Mouse (Mus musculus): ENCODE measurements around the gene Krt20. TPM values are rescaled to one million over a fixed set of nuclear protein-coding genes. Genes with fewer than 3 reads are reported as not detected.
A peak's percentile ranks its signal among the peaks of the same experiment; 100 is the strongest.

Krt20 gene
- total RNA-seq, 2 experiments from 2014 or later: not detected

DNA sequence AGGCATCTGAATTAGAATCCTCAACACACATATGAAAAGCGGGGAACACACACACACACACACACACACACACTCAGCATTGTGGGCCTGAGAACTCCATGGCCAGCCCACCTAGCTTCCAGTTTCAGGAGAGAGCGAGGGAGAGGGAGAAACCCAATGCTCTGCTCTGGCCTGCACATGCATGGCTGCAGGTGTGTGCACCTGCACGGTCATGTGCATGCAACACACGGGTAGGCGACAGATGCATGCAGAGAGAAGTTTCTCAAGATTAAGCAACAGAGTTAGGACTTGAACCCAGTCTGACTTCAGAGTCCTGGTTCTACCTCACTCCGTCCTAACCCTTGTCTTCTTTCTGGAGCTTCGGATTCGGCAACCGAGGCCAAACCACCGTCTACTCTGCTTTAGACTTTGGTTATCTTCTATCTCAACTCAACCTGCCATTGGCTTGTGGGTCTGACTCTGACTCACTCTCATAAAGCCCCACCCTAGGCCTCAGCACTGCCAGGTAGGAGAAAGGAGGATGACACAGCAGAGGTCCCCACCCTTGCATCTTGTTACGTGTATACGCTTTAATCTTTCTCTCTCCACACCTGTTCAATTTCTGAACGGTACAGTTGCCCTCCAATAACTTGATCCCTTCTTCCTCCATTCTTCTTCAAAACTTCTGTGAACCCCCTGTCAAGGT, 23.3 kb downstream of the Krt20 start:
- ATAC-seq (replicated peaks; ENCODE audit: poor library complexity, severe bottlenecking): no peak

DNA sequence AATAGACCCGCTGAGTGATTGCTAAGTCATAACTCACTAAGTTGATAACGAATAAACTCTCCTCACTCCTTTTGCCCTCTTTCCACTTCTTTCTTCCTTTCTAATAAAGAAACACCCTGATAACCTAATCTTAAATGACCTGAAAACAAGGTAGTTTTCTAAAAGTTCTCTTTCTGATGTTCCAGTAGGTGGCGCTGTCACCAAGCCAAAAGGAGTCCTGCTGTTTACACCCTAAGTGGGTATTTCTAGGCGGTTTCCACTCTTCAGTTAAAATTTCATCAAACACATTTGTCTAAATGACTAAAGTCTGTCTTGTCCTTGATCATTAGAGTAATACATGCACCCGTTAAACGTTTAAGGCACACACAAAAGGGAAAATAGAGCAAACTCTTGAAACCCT, 24.7 kb downstream of the Krt20 start:
- no peak for ATAC-seq (replicated peaks; ENCODE audit: poor library complexity, severe bottlenecking)

DNA sequence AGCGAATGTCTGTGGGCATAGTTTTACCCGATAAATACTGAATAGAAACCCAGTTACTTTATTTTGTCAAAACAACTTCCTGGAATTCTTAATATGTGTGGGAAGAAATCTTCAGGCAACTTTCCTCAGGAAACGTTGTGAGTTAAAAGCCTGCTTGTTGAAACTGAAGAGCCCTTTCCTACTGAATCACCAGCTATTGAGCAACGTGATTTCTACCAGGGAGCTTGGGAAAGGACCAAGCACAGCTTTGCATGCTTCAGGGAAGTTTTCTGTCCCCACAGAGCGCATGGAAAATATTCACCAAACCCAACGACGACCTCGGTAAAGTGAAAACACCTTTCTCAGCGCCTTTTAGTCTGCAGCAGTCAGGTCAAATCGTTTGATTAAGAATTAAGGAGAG, 31.8 kb downstream of the Krt20 start:
- ATAC-seq (replicated peaks; ENCODE audit: poor library complexity, severe bottlenecking): no peak

DNA sequence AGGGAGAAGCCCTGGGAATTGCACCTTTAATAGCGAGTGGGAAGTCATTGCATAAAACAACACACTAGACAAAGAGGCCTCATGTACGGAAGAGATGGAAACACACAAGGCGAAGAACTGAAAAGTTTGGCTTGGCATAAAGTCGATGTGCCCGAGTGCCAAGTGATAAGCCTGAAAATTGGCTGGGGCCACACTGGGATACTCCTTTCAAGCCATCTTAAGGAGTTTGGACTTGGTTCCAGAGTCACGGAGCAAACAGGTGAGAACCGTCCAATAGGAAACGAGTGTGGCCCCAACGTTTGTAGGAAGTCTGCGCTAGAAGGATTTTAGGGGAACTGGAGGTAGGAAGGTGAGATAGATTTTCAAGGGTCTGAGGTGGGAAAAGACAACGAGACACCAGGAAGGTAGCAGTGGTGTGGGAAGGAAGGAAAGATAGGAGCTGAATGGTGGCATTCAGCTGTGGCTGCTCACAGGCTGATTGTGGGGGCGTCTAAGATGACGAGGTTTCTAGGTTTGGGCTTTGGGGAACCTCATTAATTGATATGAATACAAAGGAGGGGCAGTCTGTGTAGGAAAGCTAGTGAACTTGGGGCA, 37.9 kb downstream of the Krt20 start:
- no peak for ATAC-seq (replicated peaks; ENCODE audit: poor library complexity, severe bottlenecking)

DNA sequence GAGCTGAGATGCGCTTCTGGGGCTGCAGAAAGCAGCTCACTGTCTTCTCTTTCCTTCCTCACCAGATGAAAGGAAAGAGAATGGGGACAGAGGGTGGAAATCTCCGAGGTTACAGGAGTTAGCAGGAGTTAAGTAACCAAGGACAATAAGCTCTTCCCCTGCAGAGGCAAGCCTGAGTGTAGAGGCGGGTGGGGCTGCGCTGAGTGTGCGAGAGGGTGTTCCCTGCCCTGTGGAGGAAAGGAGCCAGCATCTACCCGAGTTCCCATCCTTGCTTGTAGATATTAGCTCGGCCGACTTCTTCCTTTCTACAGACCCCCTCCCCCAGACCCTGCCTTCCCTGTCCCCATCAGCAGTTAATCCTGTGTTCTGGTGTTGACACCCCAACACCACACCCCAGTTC, 39.1 kb downstream of the Krt20 start:
- ATAC-seq (replicated peaks; ENCODE audit: poor library complexity, severe bottlenecking): no peak

DNA sequence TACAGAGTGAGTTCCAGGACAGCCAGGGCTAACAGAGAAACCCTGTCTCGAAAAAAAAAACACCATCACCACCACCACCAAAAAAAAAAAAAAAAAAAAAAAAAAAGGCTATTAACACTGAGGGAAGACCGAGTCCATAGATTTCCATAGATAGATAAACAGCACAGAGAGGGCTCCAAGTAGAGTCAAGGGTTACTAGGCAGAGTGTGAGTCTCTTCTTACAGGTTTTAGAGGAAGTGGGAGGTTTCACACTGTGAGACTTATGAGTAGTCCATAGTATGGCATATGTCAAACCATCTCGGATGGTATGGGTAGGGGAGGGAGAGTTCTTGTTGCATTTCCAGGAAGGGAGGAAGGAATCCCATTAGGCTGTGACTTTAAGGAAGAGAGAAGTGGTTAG, 39.9 kb downstream of the Krt20 start:
- no peak for ATAC-seq (replicated peaks; ENCODE audit: poor library complexity, severe bottlenecking)

DNA sequence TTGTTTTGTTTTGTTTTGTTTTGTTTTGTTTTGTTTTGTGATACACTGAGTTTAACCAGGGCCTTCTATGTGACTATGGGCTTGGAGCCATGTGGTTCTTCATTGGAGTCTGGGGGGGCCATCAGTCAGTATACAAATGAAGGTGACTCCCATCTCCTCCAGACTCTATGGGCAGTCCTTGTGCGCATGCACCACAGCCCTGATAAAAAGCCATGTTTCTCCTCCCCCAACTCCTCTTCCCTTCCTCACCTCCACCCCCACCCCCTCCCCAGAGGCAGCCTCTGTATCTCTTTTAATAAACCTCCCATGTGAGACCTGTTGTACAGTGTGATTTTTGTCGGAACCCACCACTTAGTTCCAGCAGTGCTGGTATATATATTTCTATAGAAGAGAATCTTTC, 41.3 kb downstream of the Krt20 start:
- no peak for ATAC-seq (replicated peaks; ENCODE audit: poor library complexity, severe bottlenecking)

DNA sequence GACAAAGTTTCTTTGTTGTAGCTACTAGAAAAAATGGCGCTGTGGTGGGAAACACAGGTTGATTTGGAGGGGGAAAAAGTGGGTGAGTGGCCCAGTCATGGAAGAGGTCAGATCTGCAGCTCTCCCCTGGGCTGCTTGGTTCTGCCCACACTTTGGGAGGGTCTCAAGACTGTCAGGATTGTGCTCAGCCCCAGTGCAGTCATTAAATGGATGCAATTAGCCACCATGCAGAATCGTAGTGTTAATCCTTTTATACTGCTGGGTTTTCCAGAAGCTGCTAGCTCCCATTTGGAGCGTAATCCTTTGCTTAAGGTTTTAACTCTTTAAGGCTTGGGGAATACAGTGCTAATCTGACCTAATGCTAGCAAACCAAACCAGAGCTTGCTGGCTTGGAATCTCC, 41.9 kb downstream of the Krt20 start:
- no peak for ATAC-seq (replicated peaks; ENCODE audit: poor library complexity, severe bottlenecking)

DNA sequence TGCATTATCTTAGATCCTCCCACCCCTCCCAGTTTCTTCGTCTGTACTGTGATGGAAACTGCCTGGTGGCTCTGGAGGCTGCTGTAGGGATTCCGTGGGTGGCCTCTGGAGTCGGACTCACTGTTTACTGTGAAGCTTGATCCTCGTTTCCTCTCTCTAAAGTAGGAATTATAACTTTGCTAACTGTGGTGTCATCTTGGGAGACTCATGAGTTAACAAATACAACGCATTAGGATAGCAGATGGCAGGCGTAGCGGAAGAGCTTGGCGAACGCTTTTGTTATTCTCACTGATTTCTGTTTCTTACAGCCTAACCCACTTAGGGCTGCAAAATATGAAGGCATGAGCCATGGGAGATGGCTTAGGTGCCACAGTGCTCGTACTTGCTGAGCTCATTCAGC, 45.5 kb downstream of the Krt20 start:
- no peak for ATAC-seq (replicated peaks; ENCODE audit: poor library complexity, severe bottlenecking)

DNA sequence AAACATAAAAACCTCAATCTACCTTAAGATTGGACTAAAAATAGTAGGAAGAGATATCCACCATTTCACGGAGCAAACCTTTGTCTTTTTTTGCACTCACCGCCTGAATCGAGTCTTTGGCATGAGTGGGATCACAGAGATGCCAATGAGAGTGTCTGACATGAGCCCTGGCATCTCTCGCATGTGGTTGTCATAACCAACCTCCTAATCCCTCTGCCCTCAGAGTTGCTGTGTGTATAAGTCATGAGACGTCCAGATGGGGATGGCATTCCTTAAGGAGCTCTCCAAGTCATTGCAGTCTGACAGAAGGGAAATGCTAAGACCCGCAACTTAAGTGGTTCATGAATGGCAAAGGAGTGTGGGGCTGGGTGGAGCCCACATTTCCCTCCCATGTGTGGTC, 46.6 kb downstream of the Krt20 start:
- no peak for ATAC-seq (replicated peaks; ENCODE audit: poor library complexity, severe bottlenecking)

DNA sequence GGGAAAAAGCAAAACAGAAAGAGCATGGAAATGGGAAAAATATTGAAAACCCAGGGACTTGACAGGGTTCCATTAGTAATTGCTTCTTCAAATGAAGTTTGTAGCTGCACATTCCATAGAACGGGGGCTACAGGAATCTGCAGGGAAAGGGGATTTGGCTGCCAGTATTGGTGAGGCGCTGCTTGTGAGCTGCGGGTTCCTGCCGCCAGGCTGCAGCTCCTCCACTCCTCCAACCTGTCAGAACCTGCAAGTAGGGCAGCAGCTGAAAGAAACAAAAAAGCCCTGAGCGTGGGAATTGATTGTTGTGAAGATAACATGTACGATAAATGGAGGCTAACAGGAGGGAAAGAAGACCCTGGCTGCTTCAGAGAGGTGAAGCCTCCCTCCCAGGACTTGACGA, 47.1 kb downstream of the Krt20 start:
- no peak for ATAC-seq (replicated peaks; ENCODE audit: poor library complexity, severe bottlenecking)

DNA sequence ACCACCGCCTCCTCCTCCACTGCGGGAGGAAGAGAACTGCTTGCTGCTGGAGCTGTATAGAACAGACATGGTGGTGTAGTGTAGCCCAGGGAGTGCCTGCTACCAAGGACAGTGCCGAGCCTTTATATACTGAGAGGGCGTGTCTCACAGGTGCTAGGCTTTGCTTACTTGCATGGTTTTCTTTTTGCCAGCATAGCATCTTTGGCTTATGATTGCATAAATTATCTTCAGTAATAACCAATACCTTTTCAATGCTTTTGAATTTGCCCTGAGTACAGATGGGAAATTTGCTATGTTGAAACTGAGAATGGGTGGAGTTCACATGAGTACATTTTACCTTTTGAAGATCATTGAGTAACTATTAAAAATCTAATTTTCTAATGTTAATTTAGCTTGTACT, 48.7 kb downstream of the Krt20 start, which contains the start of gene Krt10:
TSS of gene Krt10 (minus strand) at position 101 of the 400 bp plus-strand sequence.
- ATAC-seq (replicated peaks; ENCODE audit: poor library complexity, severe bottlenecking): no peak

DNA sequence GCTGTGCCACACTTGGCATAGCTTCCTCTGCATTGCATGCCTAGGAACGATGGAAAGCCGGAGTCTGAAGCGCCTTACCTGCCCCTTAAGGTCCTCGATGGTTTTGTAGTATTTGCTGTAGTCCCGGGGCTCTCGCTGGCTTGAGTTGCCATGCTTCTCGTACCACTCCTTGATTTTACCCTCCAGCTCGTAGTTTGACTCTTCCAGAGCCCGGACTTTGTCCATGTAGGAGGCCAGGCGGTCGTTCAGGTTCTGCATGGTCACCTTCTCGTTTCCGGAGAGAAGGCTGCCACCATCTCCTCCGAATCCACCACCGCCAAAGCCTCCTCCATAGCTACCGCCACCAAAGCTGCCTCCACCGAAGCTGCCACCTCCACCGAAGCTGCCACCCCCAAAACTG, 49.3 kb downstream of the Krt20 start:
- ATAC-seq (replicated peaks; ENCODE audit: poor library complexity, severe bottlenecking): no peak

DNA sequence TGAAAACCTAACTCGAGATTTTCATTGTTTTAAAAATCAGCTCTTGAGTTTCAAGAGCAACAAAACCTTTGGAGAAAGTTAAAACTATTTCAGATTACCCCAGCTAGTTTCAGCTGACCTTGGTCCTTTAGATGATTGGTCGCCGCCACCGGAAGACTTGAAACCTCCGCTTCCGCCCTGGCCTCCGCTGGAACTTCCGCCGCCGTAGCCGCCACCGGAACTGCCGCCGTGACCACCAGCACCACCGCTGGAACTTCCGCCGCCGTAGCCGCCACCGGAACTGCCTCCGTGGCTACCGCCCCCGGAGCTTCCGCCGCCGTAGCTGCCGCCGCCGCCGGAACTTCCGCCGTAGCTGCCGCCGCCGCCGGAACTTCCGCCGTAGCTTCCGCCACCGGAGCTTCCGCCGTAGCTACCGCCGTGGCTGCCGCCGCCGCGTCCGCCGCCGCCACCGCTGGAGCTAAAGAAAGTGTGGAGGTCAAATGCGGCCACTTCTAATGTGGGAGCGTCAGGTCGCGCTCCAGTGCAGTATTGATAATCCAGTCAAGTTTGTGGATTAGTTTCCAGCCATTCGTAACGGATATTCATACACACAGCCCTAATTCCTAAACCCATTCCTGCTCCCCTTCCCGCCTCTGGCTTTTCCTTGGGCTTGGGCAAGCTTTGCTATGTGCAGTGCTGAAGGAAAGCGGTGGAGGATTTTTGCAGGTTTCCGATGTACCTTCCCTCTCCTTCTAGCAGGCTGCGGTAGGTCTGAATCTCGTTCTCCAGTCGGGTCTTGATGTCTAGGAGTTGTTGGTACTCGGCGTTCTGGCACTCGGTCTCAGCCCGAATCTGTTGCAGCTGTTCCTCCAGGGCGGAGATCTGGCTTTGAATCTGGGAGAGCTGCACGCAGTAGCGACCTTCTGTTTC, 51.9 kb downstream of the Krt20 start:
- ATAC-seq (replicated peaks; ENCODE audit: poor library complexity, severe bottlenecking): peak; percentile 99

DNA sequence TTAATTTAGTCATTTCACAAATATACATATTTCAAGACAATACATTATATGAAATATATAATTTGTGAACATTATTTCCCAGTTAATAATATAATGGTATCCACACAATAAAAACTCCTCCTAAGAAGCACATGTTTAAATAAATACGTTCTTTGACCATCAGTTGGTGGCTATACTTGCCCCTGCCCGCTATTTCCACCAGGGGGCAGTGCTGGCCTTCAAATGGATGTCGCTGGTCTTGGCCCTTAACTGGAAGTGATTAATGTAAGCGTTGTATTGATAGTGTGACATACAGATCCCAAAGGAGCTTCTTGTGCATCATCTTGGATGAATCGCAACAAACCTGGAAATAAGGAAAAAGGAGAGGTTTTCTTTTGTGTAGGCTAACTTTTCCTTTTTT, 58.4 kb downstream of the Krt20 start:
- peak; percentile 82 for ATAC-seq (replicated peaks; ENCODE audit: poor library complexity, severe bottlenecking)

Other genes starting within 250 kb of the Krt20 start
- 91.7 and 118 TPM in 2 replicates for gene Smarce1, start 207.1 kb downstream of the Krt20 start, total RNA-seq (2014; fragmentation: Nextera tagmentation)
- gene Smarce1, start 207.1 kb downstream of the Krt20 start, total RNA-seq (2017): 256 and 293 TPM in 2 replicates
- not detected in 2 replicates for gene Krt222, start 194.1 kb downstream of the Krt20 start, total RNA-seq (2014; fragmentation: Nextera tagmentation)
- gene Krt222, start 194.1 kb downstream of the Krt20 start, total RNA-seq (2017): not detected in 2 replicates
- gene Krt24, start 152.9 kb downstream of the Krt20 start, total RNA-seq (2014; fragmentation: Nextera tagmentation): not detected in 2 replicates
- gene Krt24, start 152.9 kb downstream of the Krt20 start, total RNA-seq (2017): not detected in 2 replicates
- not detected in 2 replicates for gene Krt25, start 115.2 kb downstream of the Krt20 start, total RNA-seq (2014; fragmentation: Nextera tagmentation)
- not detected in 2 replicates for gene Krt25, start 115.2 kb downstream of the Krt20 start, total RNA-seq (2017)
- gene Krt26, start 100.2 kb downstream of the Krt20 start, total RNA-seq (2014; fragmentation: Nextera tagmentation): not detected in 2 replicates
- not detected in 2 replicates for gene Krt26, start 100.2 kb downstream of the Krt20 start, total RNA-seq (2017)
- gene Krt27, start 87.0 kb downstream of the Krt20 start, total RNA-seq (2014; fragmentation: Nextera tagmentation): not detected in 2 replicates
- gene Krt27, start 87.0 kb downstream of the Krt20 start, total RNA-seq (2017): not detected in 2 replicates
- not detected in 2 replicates for gene Krt28, start 63.2 kb downstream of the Krt20 start, total RNA-seq (2014; fragmentation: Nextera tagmentation)
- not detected in 2 replicates for gene Krt28, start 63.2 kb downstream of the Krt20 start, total RNA-seq (2017)
- 1.7 and 7.5 TPM in 2 replicates for gene Krt10, start 48.8 kb downstream of the Krt20 start, total RNA-seq (2014; fragmentation: Nextera tagmentation)
- gene Krt10, start 48.8 kb downstream of the Krt20 start, total RNA-seq (2017): 0.39 TPM in 1 of 2 replicates, not detected in the other
- gene Krt12, start 15.9 kb downstream of the Krt20 start, total RNA-seq (2014; fragmentation: Nextera tagmentation): not detected in 2 replicates
- not detected in 2 replicates for gene Krt12, start 15.9 kb downstream of the Krt20 start, total RNA-seq (2017)
- gene Krt23, start 55.0 kb upstream of the Krt20 start, total RNA-seq (2014; fragmentation: Nextera tagmentation): not detected in 2 replicates
- gene Krt23, start 55.0 kb upstream of the Krt20 start, total RNA-seq (2017): not detected in 2 replicates
- gene Krt39, start 83.2 kb upstream of the Krt20 start, total RNA-seq (2014; fragmentation: Nextera tagmentation): not detected in 2 replicates
- gene Krt39, start 83.2 kb upstream of the Krt20 start, total RNA-seq (2017): not detected in 2 replicates
- gene Krt40, start 105.0 kb upstream of the Krt20 start, total RNA-seq (2014; fragmentation: Nextera tagmentation): not detected in 2 replicates
- gene Krt40, start 105.0 kb upstream of the Krt20 start, total RNA-seq (2017): not detected in 2 replicates
- not detected in 2 replicates for gene Krtap3-3, start 112.7 kb upstream of the Krt20 start, total RNA-seq (2014; fragmentation: Nextera tagmentation)
- gene Krtap3-3, start 112.7 kb upstream of the Krt20 start, total RNA-seq (2017): not detected in 2 replicates
- gene Krtap3-2, start 118.7 kb upstream of the Krt20 start, total RNA-seq (2014; fragmentation: Nextera tagmentation): not detected in 2 replicates
- not detected in 2 replicates for gene Krtap3-2, start 118.7 kb upstream of the Krt20 start, total RNA-seq (2017)
- not detected in 2 replicates for gene Gm11939, start 121.3 kb upstream of the Krt20 start, total RNA-seq (2014; fragmentation: Nextera tagmentation)
- gene Gm11939, start 121.3 kb upstream of the Krt20 start, total RNA-seq (2017): not detected in 2 replicates
- gene Krtap3-1, start 128.5 kb upstream of the Krt20 start, total RNA-seq (2014; fragmentation: Nextera tagmentation): not detected in 2 replicates
- gene Krtap3-1, start 128.5 kb upstream of the Krt20 start, total RNA-seq (2017): not detected in 2 replicates
- not detected in 2 replicates for gene Krtap1-5, start 142.9 kb upstream of the Krt20 start, total RNA-seq (2014; fragmentation: Nextera tagmentation)
- not detected in 2 replicates for gene Krtap1-5, start 142.9 kb upstream of the Krt20 start, total RNA-seq (2017)
- gene Krtap1-4, start 145.5 kb upstream of the Krt20 start, total RNA-seq (2014; fragmentation: Nextera tagmentation): not detected in 2 replicates
- not detected in 2 replicates for gene Krtap1-4, start 145.5 kb upstream of the Krt20 start, total RNA-seq (2017)
- not detected in 2 replicates for gene Krtap1-3, start 153.2 kb upstream of the Krt20 start, total RNA-seq (2014; fragmentation: Nextera tagmentation)
- not detected in 2 replicates for gene Krtap1-3, start 153.2 kb upstream of the Krt20 start, total RNA-seq (2017)
- not detected in 2 replicates for gene Krtap9-3, start 160.0 kb upstream of the Krt20 start, total RNA-seq (2014; fragmentation: Nextera tagmentation)
- not detected in 2 replicates for gene Krtap9-3, start 160.0 kb upstream of the Krt20 start, total RNA-seq (2017)
- not detected in 2 replicates for gene Gm11938, start 165.2 kb upstream of the Krt20 start, total RNA-seq (2014; fragmentation: Nextera tagmentation)
- gene Gm11938, start 165.2 kb upstream of the Krt20 start, total RNA-seq (2017): not detected in 2 replicates
- not detected in 2 replicates for gene Gm11937, start 172.0 kb upstream of the Krt20 start, total RNA-seq (2014; fragmentation: Nextera tagmentation)
- not detected in 2 replicates for gene Gm11937, start 172.0 kb upstream of the Krt20 start, total RNA-seq (2017)
- not detected in 2 replicates for gene Krtap2-4, start 176.7 kb upstream of the Krt20 start, total RNA-seq (2014; fragmentation: Nextera tagmentation)
- gene Krtap2-4, start 176.7 kb upstream of the Krt20 start, total RNA-seq (2017): not detected in 2 replicates
- not detected in 2 replicates for gene Gm11562, start 182.3 kb upstream of the Krt20 start, total RNA-seq (2014; fragmentation: Nextera tagmentation)
- not detected in 2 replicates for gene Gm11562, start 182.3 kb upstream of the Krt20 start, total RNA-seq (2017)
- gene Krtap4-1, start 190.1 kb upstream of the Krt20 start, total RNA-seq (2014; fragmentation: Nextera tagmentation): not detected in 2 replicates
- not detected in 2 replicates for gene Krtap4-1, start 190.1 kb upstream of the Krt20 start, total RNA-seq (2017)
- not detected in 2 replicates for gene Krtap4-2, start 196.9 kb upstream of the Krt20 start, total RNA-seq (2014; fragmentation: Nextera tagmentation)
- gene Krtap4-2, start 196.9 kb upstream of the Krt20 start, total RNA-seq (2017): not detected in 2 replicates
- not detected in 2 replicates for gene Krtap4-7, start 205.9 kb upstream of the Krt20 start, total RNA-seq (2014; fragmentation: Nextera tagmentation)
- not detected in 2 replicates for gene Krtap4-7, start 205.9 kb upstream of the Krt20 start, total RNA-seq (2017)
- not detected in 2 replicates for gene Gm11555, start 212.1 kb upstream of the Krt20 start, total RNA-seq (2014; fragmentation: Nextera tagmentation)
- gene Gm11555, start 212.1 kb upstream of the Krt20 start, total RNA-seq (2017): not detected in 2 replicates
- gene Gm11563, start 220.8 kb upstream of the Krt20 start, total RNA-seq (2014; fragmentation: Nextera tagmentation): not detected in 2 replicates
- gene Gm11563, start 220.8 kb upstream of the Krt20 start, total RNA-seq (2017): not detected in 2 replicates
- not detected in 2 replicates for gene Krtap4-6, start 227.8 kb upstream of the Krt20 start, total RNA-seq (2014; fragmentation: Nextera tagmentation)
- not detected in 2 replicates for gene Krtap4-6, start 227.8 kb upstream of the Krt20 start, total RNA-seq (2017)